Comparison of ENCODE assay signal across 9 mouse cellular contexts in genomic region chr13:67332877-67333276, GRCm38 (mm10). TPM values are rescaled to one million over a fixed set of nuclear protein-coding genes. Genes with fewer than 3 reads are reported as not detected.
DNase-seq lines count a peak whose midpoint lies in the region; ATAC-seq and TF ChIP-seq lines count a peak whose summit lies in the region.
"Had no signal": no experiment of that assay in that cellular context is flagged by ENCODE, and none has a peak within 500 bp of the region (broad histone marks: within the 10 kb centered on the region; RNA-seq: fewer than 3 reads in every experiment).

No protein-coding gene starts in this region.

- peak overlapping the region; percentile 49 for H3K4me3 ChIP-seq in lung, postnatal 0 days (ENCODE audit: low read depth, low read length)
- peak overlapping the region; percentile 42 for H3K4me3 ChIP-seq in embryonic facial prominence, embryonic 11.5 days (ENCODE audit: low read depth, low read length)
- H3K4me3 ChIP-seq in hindbrain, embryonic 16.5 days (ENCODE audit: low read length), result peak overlapping the region; percentile 51
- H3K4me3 ChIP-seq in midbrain, embryonic 13.5 days (replicated peaks), result peak overlapping the region; percentile 51

- no peak for DNase-seq in lung, postnatal 0 days (ENCODE audit: low spot score)
- no peak for DNase-seq in lung, postnatal 25 days (ENCODE audit: low spot score)
- peak; percentile 3 for DNase-seq in embryonic facial prominence, embryonic 11.5 days (ENCODE audit: low spot score)
- DNase-seq in frontal cortex, postnatal 14 days (ENCODE audit: low spot score in 2 of 2), result no peak
- no peak for DNase-seq in urinary bladder, postnatal 14 days (ENCODE audit: low spot score)
- DNase-seq in left cerebral cortex, postnatal 14 days (ENCODE audit: low spot score in 2 of 2), result no peak

- WGBS in lung, postnatal 0 days, result 41% methylated on average over 1 of the region's 1 CpGs
- WGBS in embryonic facial prominence, embryonic 11.5 days, result 65% methylated on average over 1 of the region's 1 CpGs
- 56% methylated on average over 1 of the region's 1 CpGs for WGBS in hindbrain, embryonic 16.5 days
- WGBS in midbrain, embryonic 13.5 days, result 73% methylated on average over 1 of the region's 1 CpGs

- no peak for TF ChIP-seq EP300 in lung, postnatal 0 days (IDR thresholded peaks at IDR 0.05)

- H3K9me3 ChIP-seq in lung, postnatal 0 days (ENCODE audit: low read length), result no peaks in the 10 kb centered on the region
- H3K9me3 ChIP-seq in embryonic facial prominence, embryonic 11.5 days (replicated peaks; ENCODE audit: control insufficient read depth, low read length), result no peaks in the 10 kb centered on the region
- no peaks in the 10 kb centered on the region for H3K9me3 ChIP-seq in hindbrain, embryonic 16.5 days (ENCODE audit: control insufficient read depth, low read length)
- no peaks in the 10 kb centered on the region for H3K9me3 ChIP-seq in midbrain, embryonic 13.5 days

- peak overlapping the region; percentile 44; the same call in 1 of the 2 replicates for H3K9ac ChIP-seq in lung, postnatal 0 days (replicated peaks; ENCODE audit: low read depth)
- H3K9ac ChIP-seq in embryonic facial prominence, embryonic 11.5 days (replicated peaks; ENCODE audit: low read length), result peak overlapping the region; percentile 54
- peak overlapping the region; percentile 68 for H3K9ac ChIP-seq in hindbrain, embryonic 16.5 days (ENCODE audit: low read depth, low read length)
- H3K9ac ChIP-seq in midbrain, embryonic 13.5 days (replicated peaks), result peak overlapping the region; percentile 56

- peak overlapping the region; percentile 72 for H3K27ac ChIP-seq in lung, postnatal 0 days (ENCODE audit: low read length)
- H3K27ac ChIP-seq in embryonic facial prominence, embryonic 11.5 days (replicated peaks; ENCODE audit: low read depth, low read length), result no peak overlapping the region
- H3K27ac ChIP-seq in hindbrain, embryonic 16.5 days (ENCODE audit: low read depth, low read length), result no peak overlapping the region
- H3K27ac ChIP-seq in midbrain, embryonic 13.5 days, result no peak overlapping the region

- no peaks in the 10 kb centered on the region for H3K27me3 ChIP-seq in lung, postnatal 0 days (replicated peaks; ENCODE audit: insufficient read depth, low read length)
- H3K27me3 ChIP-seq in embryonic facial prominence, embryonic 11.5 days (ENCODE audit: control insufficient read depth, insufficient read depth, low read length), result no peaks in the 10 kb centered on the region
- H3K27me3 ChIP-seq in hindbrain, embryonic 16.5 days (replicated peaks; ENCODE audit: control insufficient read depth, insufficient read depth, low read length), result no peaks in the 10 kb centered on the region
- no peaks in the 10 kb centered on the region for H3K27me3 ChIP-seq in midbrain, embryonic 13.5 days

- H3K4me2 ChIP-seq in lung, postnatal 0 days (replicated peaks; ENCODE audit: low read depth, low read length), result peak overlapping the region; percentile 75
- H3K4me2 ChIP-seq in embryonic facial prominence, embryonic 11.5 days (ENCODE audit: low read depth, low read length), result peak overlapping the region; percentile 24
- H3K4me2 ChIP-seq in hindbrain, embryonic 16.5 days (ENCODE audit: low read length), result peak overlapping the region; percentile 69
- H3K4me2 ChIP-seq in midbrain, embryonic 13.5 days (replicated peaks), result peak overlapping the region; percentile 70

- no peak for TF ChIP-seq CTCF in lung, postnatal 0 days (IDR thresholded peaks at IDR 0.05)

- peak; percentile 11; the same call in 1 of the 2 replicates for ATAC-seq in lung, postnatal 0 days
- no peak for ATAC-seq in embryonic facial prominence, embryonic 11.5 days (replicated peaks; ENCODE audit: insufficient number of reproducible peaks, low FRiP score, low TSS enrichment, low read depth)
- peak; percentile 25 for ATAC-seq in hindbrain, embryonic 16.5 days
- ATAC-seq in midbrain, embryonic 13.5 days, result peak; percentile 57

- peaks cover 5% of the 10 kb centered on the region; the same call in 1 of the 2 replicates for H3K4me1 ChIP-seq in lung, postnatal 0 days (ENCODE audit: insufficient read depth, low read depth, low read length)
- no peaks in the 10 kb centered on the region for H3K4me1 ChIP-seq in embryonic facial prominence, embryonic 11.5 days (ENCODE audit: control insufficient read depth, insufficient read depth, low read length)
- peaks cover 9% of the 10 kb centered on the region for H3K4me1 ChIP-seq in hindbrain, embryonic 16.5 days (ENCODE audit: control insufficient read depth, insufficient read depth, low read depth, low read length)
- peaks cover 10% of the 10 kb centered on the region for H3K4me1 ChIP-seq in midbrain, embryonic 13.5 days (replicated peaks)

- H3K36me3 ChIP-seq in lung, postnatal 0 days (ENCODE audit: insufficient read depth, low read length), result no peaks in the 10 kb centered on the region
- no peaks in the 10 kb centered on the region for H3K36me3 ChIP-seq in embryonic facial prominence, embryonic 11.5 days (replicated peaks; ENCODE audit: control insufficient read depth, insufficient read depth, low read depth, low read length)
- no peaks in the 10 kb centered on the region for H3K36me3 ChIP-seq in hindbrain, embryonic 16.5 days (ENCODE audit: control insufficient read depth, insufficient read depth, low read length)
- no peaks in the 10 kb centered on the region for H3K36me3 ChIP-seq in midbrain, embryonic 13.5 days

- intact Hi-C loops in left cerebral cortex, postnatal 14 days (cut with DNase I), result no loop called here

RNA-seq across cellular contexts. Expression of gene Zfp595, which starts 0.5 kb away (rescaled TPM):
- 1.5 TPM in 2 replicates for polyA plus RNA-seq in lung, postnatal 0 days (2015; fragmentation: Nextera tagmentation; extraction: Ambion mirVana)
- polyA plus RNA-seq in embryonic facial prominence, embryonic 11.5 days (2014; fragmentation: Nextera tagmentation; extraction: Ambion mirVana), result 3.2 and 3.3 TPM in 2 replicates
- 1.4 and 1.5 TPM in 2 replicates for polyA plus RNA-seq in hindbrain, embryonic 16.5 days (2015; fragmentation: Nextera tagmentation; extraction: Ambion mirVana)
- 1.4 and 1.7 TPM in 2 replicates for polyA plus RNA-seq in midbrain, embryonic 13.5 days (2015; fragmentation: Nextera tagmentation; extraction: Ambion mirVana)
- total RNA-seq in left cerebral cortex, postnatal 14 days (2021), result 1 to 10 TPM; 2.6 to 3.8 TPM

RNA-seq across cellular contexts. Expression of gene Zfp457, which starts 26.6 kb away (rescaled TPM):
- 0.40 and 0.62 TPM in 2 replicates for polyA plus RNA-seq in lung, postnatal 0 days (2015; fragmentation: Nextera tagmentation; extraction: Ambion mirVana)
- polyA plus RNA-seq in embryonic facial prominence, embryonic 11.5 days (2014; fragmentation: Nextera tagmentation; extraction: Ambion mirVana), result 0.53 and 0.66 TPM in 2 replicates
- polyA plus RNA-seq in hindbrain, embryonic 16.5 days (2015; fragmentation: Nextera tagmentation; extraction: Ambion mirVana), result 1.0 and 1.1 TPM in 2 replicates
- polyA plus RNA-seq in midbrain, embryonic 13.5 days (2015; fragmentation: Nextera tagmentation; extraction: Ambion mirVana), result 1.5 and 1.6 TPM in 2 replicates
- total RNA-seq in left cerebral cortex, postnatal 14 days (2021), result 1 to 10 TPM; 4.4 to 4.5 TPM

RNA-seq across cellular contexts. Expression of gene Gm28044, which starts 27.5 kb away (rescaled TPM):
- 0.57 TPM in 1 of 2 replicates, not detected in the other for polyA plus RNA-seq in lung, postnatal 0 days (2015; fragmentation: Nextera tagmentation; extraction: Ambion mirVana)
- not detected in 2 replicates for polyA plus RNA-seq in embryonic facial prominence, embryonic 11.5 days (2014; fragmentation: Nextera tagmentation; extraction: Ambion mirVana)
- polyA plus RNA-seq in hindbrain, embryonic 16.5 days (2015; fragmentation: Nextera tagmentation; extraction: Ambion mirVana), result not detected in 2 replicates
- not detected in 2 replicates for polyA plus RNA-seq in midbrain, embryonic 13.5 days (2015; fragmentation: Nextera tagmentation; extraction: Ambion mirVana)
- total RNA-seq in left cerebral cortex, postnatal 14 days (2021), result 1 to 10 TPM in 1 of 2 experiments, not detected in 1; 1.9 TPM

RNA-seq across cellular contexts. Expression of gene Zfp953, which starts 27.5 kb away (rescaled TPM):
- polyA plus RNA-seq in lung, postnatal 0 days (2015; fragmentation: Nextera tagmentation; extraction: Ambion mirVana), result 0.80 and 0.82 TPM in 2 replicates
- polyA plus RNA-seq in embryonic facial prominence, embryonic 11.5 days (2014; fragmentation: Nextera tagmentation; extraction: Ambion mirVana), result 1.4 and 1.9 TPM in 2 replicates
- 0.58 and 0.60 TPM in 2 replicates for polyA plus RNA-seq in hindbrain, embryonic 16.5 days (2015; fragmentation: Nextera tagmentation; extraction: Ambion mirVana)
- polyA plus RNA-seq in midbrain, embryonic 13.5 days (2015; fragmentation: Nextera tagmentation; extraction: Ambion mirVana), result 0.61 and 0.79 TPM in 2 replicates
- total RNA-seq in left cerebral cortex, postnatal 14 days (2021), result 1 to 10 TPM in 1 of 2 experiments, under 1 TPM in 1; 0.53 to 1.0 TPM

RNA-seq across cellular contexts. Expression of gene Gm28041, which starts 42.7 kb away (rescaled TPM):
- 0.43 TPM in 1 of 2 replicates, not detected in the other for polyA plus RNA-seq in lung, postnatal 0 days (2015; fragmentation: Nextera tagmentation; extraction: Ambion mirVana)
- 0.43 TPM in 1 of 2 replicates, not detected in the other for polyA plus RNA-seq in embryonic facial prominence, embryonic 11.5 days (2014; fragmentation: Nextera tagmentation; extraction: Ambion mirVana)
- polyA plus RNA-seq in hindbrain, embryonic 16.5 days (2015; fragmentation: Nextera tagmentation; extraction: Ambion mirVana), result not detected in 2 replicates
- polyA plus RNA-seq in midbrain, embryonic 13.5 days (2015; fragmentation: Nextera tagmentation; extraction: Ambion mirVana), result 0.44 TPM in 1 of 2 replicates, not detected in the other
- not detected for total RNA-seq in left cerebral cortex, postnatal 14 days (2021)
- total RNA-seq: common myeloid progenitor, adult 5-6 weeks had no signal

Comparison
In these comparisons a context has a peak if more than half of its experiments do, and no peak if none do; other contexts are left out.
1. H3K4me2 ChIP-seq: peak in every context shown above with its lines; median percentile 75 in lung, postnatal 0 days; 70 in midbrain, embryonic 13.5 days; 69 in hindbrain, embryonic 16.5 days; 24 in embryonic facial prominence, embryonic 11.5 days.